ENCODE assay signal across 9 mouse cellular contexts in the genomic region with DNA sequence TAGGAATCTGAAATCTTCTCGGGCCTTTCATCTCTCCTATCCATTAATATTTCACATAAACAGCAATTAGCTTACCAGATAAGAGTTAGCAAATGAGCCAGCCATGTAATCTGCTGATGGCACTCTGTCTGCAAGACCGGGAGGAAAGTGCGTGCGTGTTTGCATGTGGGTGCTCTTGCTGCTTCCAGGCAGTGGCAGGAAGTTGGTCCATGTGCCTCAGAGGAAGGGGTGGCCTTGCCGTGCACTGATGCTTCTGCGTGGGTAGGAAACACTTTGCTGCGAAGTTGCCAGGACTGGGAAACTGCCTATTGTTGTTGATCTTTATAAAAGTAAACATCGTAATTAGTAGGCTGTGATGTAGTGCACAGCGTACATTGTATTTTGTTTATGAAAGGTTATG. TPM values are rescaled to one million over a fixed set of nuclear protein-coding genes. Genes with fewer than 3 reads are reported as not detected.
DNase-seq lines count a peak whose midpoint lies in the region; ATAC-seq lines count a peak whose summit lies in the region.
"Had no signal": no experiment of that assay in that cellular context is flagged by ENCODE, and none has a peak within 500 bp of the region (broad histone marks: within the 10 kb centered on the region; RNA-seq: fewer than 3 reads in every experiment).

No protein-coding gene starts in this region.

- no peak overlapping the region for H3K9ac ChIP-seq in embryonic facial prominence, embryonic 14.5 days (ENCODE audit: low read depth, low read length)
- H3K9ac ChIP-seq in limb, embryonic 15.5 days, result no peak overlapping the region

- no peak for ATAC-seq in embryonic facial prominence, embryonic 14.5 days (ENCODE audit: low read depth)
- ATAC-seq in limb, embryonic 15.5 days (ENCODE audit: insufficient number of reproducible peaks, low FRiP score, low TSS enrichment, low read depth), result no peak

- H3K4me3 ChIP-seq in embryonic facial prominence, embryonic 14.5 days (ENCODE audit: low read depth, low read length), result no peak overlapping the region
- H3K4me3 ChIP-seq in limb, embryonic 15.5 days, result no peak overlapping the region
- H3K4me3 ChIP-seq: erythroblast, embryonic 14.5 days had no signal

- H3K9me3 ChIP-seq in embryonic facial prominence, embryonic 14.5 days (ENCODE audit: control insufficient read depth, low read length), result no peaks in the 10 kb centered on the region
- no peaks in the 10 kb centered on the region for H3K9me3 ChIP-seq in limb, embryonic 15.5 days

- H3K36me3 ChIP-seq in embryonic facial prominence, embryonic 14.5 days (ENCODE audit: control insufficient read depth, insufficient read depth, low read length), result peaks cover 14% of the 10 kb centered on the region
- peaks cover 3% of the 10 kb centered on the region; the same call in 1 of the 2 replicates for H3K36me3 ChIP-seq in limb, embryonic 15.5 days

- H3K4me2 ChIP-seq in embryonic facial prominence, embryonic 14.5 days (ENCODE audit: low read depth, low read length), result no peak overlapping the region
- H3K4me2 ChIP-seq in limb, embryonic 15.5 days, result no peak overlapping the region

- H3K27ac ChIP-seq in embryonic facial prominence, embryonic 14.5 days (replicated peaks; ENCODE audit: low read depth, low read length), result 0 out of 2 replicates have a peak overlapping the region, but pooled peaks have one; percentile 7
- peak overlapping the region; percentile 52; the same call in 1 of the 2 replicates for H3K27ac ChIP-seq in limb, embryonic 15.5 days

- peaks cover 38% of the 10 kb centered on the region for H3K4me1 ChIP-seq in embryonic facial prominence, embryonic 14.5 days (ENCODE audit: control insufficient read depth, insufficient read depth, low read length)
- H3K4me1 ChIP-seq in limb, embryonic 15.5 days, result peaks cover 50% of the 10 kb centered on the region

- no peaks in the 10 kb centered on the region for H3K27me3 ChIP-seq in embryonic facial prominence, embryonic 14.5 days (replicated peaks; ENCODE audit: control insufficient read depth, insufficient read depth, low read length)
- H3K27me3 ChIP-seq in limb, embryonic 15.5 days, result no peaks in the 10 kb centered on the region

- peak; percentile 46 to 51 for DNase-seq in heart, adult 18-20 months
- no peak for DNase-seq in heart, postnatal 4 days
- peak; percentile 70 for DNase-seq in CD4-positive helper T cell, adult 2 months (ENCODE audit: low read depth, low spot score)
- DNase-seq in embryonic facial prominence, embryonic 14.5 days (ENCODE audit: low spot score), result no peak
- peak; percentile 29 to 46 for DNase-seq in thymus, postnatal 10 days (ENCODE audit: low spot score in 2 of 2)
- no peak for DNase-seq in cerebellum, adult 9-10 months
- DNase-seq in adrenal gland, postnatal 25 days, result no peak

- WGBS in embryonic facial prominence, embryonic 14.5 days, result 48% methylated on average over 9 of the region's 9 CpGs
- 37% methylated on average over 9 of the region's 9 CpGs for WGBS in limb, embryonic 15.5 days

RNA-seq across cellular contexts. Expression of a gene that starts 42.0 kb away (rescaled TPM):
- total RNA-seq in heart, adult 18-20 months (2021), result 10 to 100 TPM; 18.8 to 27.6 TPM
- 10 to 100 TPM; 38.7 to 39.5 TPM for total RNA-seq in heart, postnatal 4 days (2021)
- 18.0 and 20.9 TPM in 2 replicates for polyA plus RNA-seq in embryonic facial prominence, embryonic 14.5 days (2014; fragmentation: Nextera tagmentation; extraction: Ambion mirVana)
- polyA plus RNA-seq in limb, embryonic 15.5 days (2015; fragmentation: Nextera tagmentation; extraction: Ambion mirVana), result 18.9 and 22.9 TPM in 2 replicates
- 46.8 and 57.7 TPM in 2 replicates for total RNA-seq in adrenal gland, postnatal 25 days (2021)

Comparison
In these comparisons a context has a peak if more than half of its experiments do, and no peak if none do; other contexts are left out.
1. DNase-seq: peak in heart, adult 18-20 months (2 of 2), CD4-positive helper T cell, adult 2 months (single experiment) and thymus, postnatal 10 days (2 of 2); none in heart, postnatal 4 days (single experiment), embryonic facial prominence, embryonic 14.5 days (single experiment), cerebellum, adult 9-10 months (single experiment) and adrenal gland, postnatal 25 days (single experiment).